Mouse (Mus musculus): ENCODE data around the gene Wnt11. TPM values are rescaled to one million over a fixed set of nuclear protein-coding genes. Genes with fewer than 3 reads are reported as not detected.

Gene Wnt11
- total RNA-seq, 2 experiments from 2014 or later, result 6.4 to 6.5 TPM

Other genes starting within 250 kb of the Wnt11 start
- 10 to 100 TPM; 29.0 to 31.1 TPM for gene Emsy, start 178.3 kb upstream of the Wnt11 start, total RNA-seq (2021)
- gene Thap12, start 132.0 kb upstream of the Wnt11 start, total RNA-seq (2021), result 10 to 100 TPM; 61.3 to 62.6 TPM